Comparison of ENCODE assay signal across 8 mouse cellular contexts in genomic region chr13:63565320-63566017, GRCm38 (mm10). TPM values are rescaled to one million over a fixed set of nuclear protein-coding genes. Genes with fewer than 3 reads are reported as not detected.
DNase-seq lines count a peak whose midpoint lies in the region; ATAC-seq and TF ChIP-seq lines count a peak whose summit lies in the region.

No protein-coding gene starts in this region.

- ATAC-seq in heart, embryonic 11.5 days (replicated peaks; ENCODE audit: insufficient number of reproducible peaks, low FRiP score, low TSS enrichment), result no peak
- no peak for ATAC-seq in heart, embryonic 15.5 days (replicated peaks; ENCODE audit: insufficient number of reproducible peaks, insufficient read depth, low FRiP score, low read depth)
- 0 out of 2 replicates have a peak, but pooled peaks have one; percentile 0 for ATAC-seq in neural tube, embryonic 15.5 days (ENCODE audit: low FRiP score)

- TF ChIP-seq POLR2A in cerebellum, adult 2 months (IDR thresholded peaks at IDR 0.05; ENCODE audit: borderline replicate concordance, insufficient read depth, low read length), result no peak

- DNase-seq in heart, postnatal 25 days (ENCODE audit: low spot score), result no peak
- peak in 1 of 2 experiments; percentile 75 for DNase-seq in cerebellum, adult 2 months
- peak; percentile 54 for DNase-seq in liver
- DNase-seq in Muller cell, postnatal 12 days (ENCODE audit: inconsistent ontology term), result no peak

- under 1% methylated on average over 74 of the region's 99 CpGs for WGBS in heart, embryonic 11.5 days (ENCODE audit: insufficient replicate concordance)
- under 1% methylated on average over 79 of the region's 99 CpGs for WGBS in cerebellum, adult 2 months
- under 1% methylated on average over 98 of the region's 99 CpGs for WGBS in heart, embryonic 15.5 days
- under 1% methylated on average over 65 of the region's 99 CpGs for WGBS in neural tube, embryonic 15.5 days

- peak overlapping the region; percentile 99 for H3K27ac ChIP-seq in heart, embryonic 11.5 days (ENCODE audit: low read depth, low read length)
- H3K27ac ChIP-seq in cerebellum, adult 2 months (ENCODE audit: insufficient read depth, low read length), result peak overlapping the region; percentile 98
- peak overlapping the region; percentile 99 for H3K27ac ChIP-seq in heart, embryonic 15.5 days
- H3K27ac ChIP-seq in neural tube, embryonic 15.5 days (replicated peaks), result peak overlapping the region; percentile 94

- H3K36me3 ChIP-seq in heart, embryonic 11.5 days (ENCODE audit: control insufficient read depth, insufficient read depth, low read length), result no peaks in the 10 kb centered on the region
- H3K36me3 ChIP-seq in E14TG2a.4 (ENCODE audit: insufficient read depth, low read length), result peaks cover 31% of the 10 kb centered on the region
- H3K36me3 ChIP-seq in heart, embryonic 15.5 days, result 0 out of 2 replicates have a peak, but pooled peaks cover 3% of the 10 kb centered on the region
- no peaks in the 10 kb centered on the region for H3K36me3 ChIP-seq in neural tube, embryonic 15.5 days

- intact Hi-C loops in heart, postnatal 25 days (cut with DNase I), result loop anchor here (10.0 kb wide), 2 partner anchors 301 to 589 kb away; partner anchors contain the start of gene Zfp367

- no peaks in the 10 kb centered on the region for H3K9me3 ChIP-seq in heart, embryonic 11.5 days (replicated peaks; ENCODE audit: control insufficient read depth, low read length)
- H3K9me3 ChIP-seq in E14TG2a.4 (ENCODE audit: low read length), result no peaks in the 10 kb centered on the region
- H3K9me3 ChIP-seq in heart, embryonic 15.5 days (replicated peaks), result no peaks in the 10 kb centered on the region
- no peaks in the 10 kb centered on the region for H3K9me3 ChIP-seq in neural tube, embryonic 15.5 days (replicated peaks)

- peak overlapping the region; percentile 95 for H3K4me3 ChIP-seq in heart, embryonic 11.5 days (ENCODE audit: low read depth, low read length)
- H3K4me3 ChIP-seq in E14TG2a.4 (replicated peaks; ENCODE audit: low read length), result peak overlapping the region; percentile 92
- H3K4me3 ChIP-seq in cerebellum, adult 2 months (replicated peaks; ENCODE audit: insufficient read depth, low read depth, low read length), result peak overlapping the region; percentile 73
- H3K4me3 ChIP-seq in heart, embryonic 15.5 days, result peak overlapping the region; percentile 91
- H3K4me3 ChIP-seq in neural tube, embryonic 15.5 days (replicated peaks), result peak overlapping the region; percentile 76

- peak overlapping the region; percentile 99 for H3K4me2 ChIP-seq in heart, embryonic 11.5 days
- peak overlapping the region; percentile 93 for H3K4me2 ChIP-seq in heart, embryonic 15.5 days
- H3K4me2 ChIP-seq in neural tube, embryonic 15.5 days, result peak overlapping the region; percentile 97

- peak overlapping the region; percentile 99 for H3K9ac ChIP-seq in heart, embryonic 11.5 days (ENCODE audit: low read depth, low read length)
- H3K9ac ChIP-seq in heart, embryonic 15.5 days, result peak overlapping the region; percentile 95
- peak overlapping the region; percentile 83 for H3K9ac ChIP-seq in neural tube, embryonic 15.5 days (replicated peaks)

- peaks cover 3% of the 10 kb centered on the region; the same call in 1 of the 2 replicates for H3K27me3 ChIP-seq in heart, embryonic 11.5 days (ENCODE audit: control insufficient read depth, insufficient read depth, low read length)
- peaks cover 15% of the 10 kb centered on the region for H3K27me3 ChIP-seq in E14TG2a.4 (ENCODE audit: insufficient read depth, low read length)
- no peaks in the 10 kb centered on the region for H3K27me3 ChIP-seq in cerebellum, adult 2 months (ENCODE audit: control insufficient read depth, insufficient read depth, low read length)
- peaks cover 16% of the 10 kb centered on the region for H3K27me3 ChIP-seq in heart, embryonic 15.5 days
- 0 out of 2 replicates have a peak, but pooled peaks cover 5% of the 10 kb centered on the region for H3K27me3 ChIP-seq in neural tube, embryonic 15.5 days (replicated peaks)

- H3K4me1 ChIP-seq in heart, embryonic 11.5 days (ENCODE audit: control insufficient read depth, insufficient read depth, low read length), result peaks cover 18% of the 10 kb centered on the region
- peaks cover 58% of the 10 kb centered on the region for H3K4me1 ChIP-seq in E14TG2a.4 (replicated peaks; ENCODE audit: low read depth, low read length)
- peaks cover 4% of the 10 kb centered on the region; the same call in 1 of the 2 replicates for H3K4me1 ChIP-seq in cerebellum, adult 2 months (ENCODE audit: control insufficient read depth, insufficient read depth, low read length)
- H3K4me1 ChIP-seq in heart, embryonic 15.5 days (replicated peaks), result peaks cover 23% of the 10 kb centered on the region
- peaks cover 47% of the 10 kb centered on the region for H3K4me1 ChIP-seq in neural tube, embryonic 15.5 days

- TF ChIP-seq CTCF in E14TG2a.4 (conservative IDR thresholded peaks at IDR 0.05; ENCODE audit: low read length), result no peak
- no peak for TF ChIP-seq CTCF in cerebellum, adult 2 months (IDR thresholded peaks at IDR 0.05; ENCODE audit: borderline replicate concordance, insufficient read depth, low read depth, low read length)

RNA-seq across cellular contexts. Expression of gene Ptch1, which starts 7.9 kb away (rescaled TPM):
- polyA plus RNA-seq in heart, embryonic 11.5 days (2014; fragmentation: Nextera tagmentation; extraction: Ambion mirVana), result 7.4 and 11.8 TPM in 2 replicates
- total RNA-seq in heart, postnatal 25 days (2021), result 10 to 100 TPM; 12.4 to 14.9 TPM
- polyA plus RNA-seq in cerebellum, adult 2 months (2012; rRNA removed), result 63.6 and 63.7 TPM in 2 replicates
- 5.4 and 8.0 TPM in 2 replicates for polyA plus RNA-seq in heart, embryonic 15.5 days (2015; fragmentation: Nextera tagmentation; extraction: Ambion mirVana)
- polyA plus RNA-seq in neural tube, embryonic 15.5 days (2015; fragmentation: Nextera tagmentation; extraction: Ambion mirVana), result 16.9 and 17.5 TPM in 2 replicates
